Mouse (Mus musculus) erythroblast, embryonic 14.5 days (primary cell): Measurements from ENCODE around the gene Crb2.

Source experiments
- GATA1 ChIP-seq: IDR thresholded peaks from 2 replicates; pipeline ENCODE4 v1.6.1; 2012; ENCODE audit warnings: low read length, inconsistent platforms, mixed read lengths
- TAL1 ChIP-seq: IDR thresholded peaks from 3 replicates; pipeline ENCODE4 v1.6.1; 2012; ENCODE audit warnings: low read length, inconsistent platforms, mixed read lengths

DNA sequence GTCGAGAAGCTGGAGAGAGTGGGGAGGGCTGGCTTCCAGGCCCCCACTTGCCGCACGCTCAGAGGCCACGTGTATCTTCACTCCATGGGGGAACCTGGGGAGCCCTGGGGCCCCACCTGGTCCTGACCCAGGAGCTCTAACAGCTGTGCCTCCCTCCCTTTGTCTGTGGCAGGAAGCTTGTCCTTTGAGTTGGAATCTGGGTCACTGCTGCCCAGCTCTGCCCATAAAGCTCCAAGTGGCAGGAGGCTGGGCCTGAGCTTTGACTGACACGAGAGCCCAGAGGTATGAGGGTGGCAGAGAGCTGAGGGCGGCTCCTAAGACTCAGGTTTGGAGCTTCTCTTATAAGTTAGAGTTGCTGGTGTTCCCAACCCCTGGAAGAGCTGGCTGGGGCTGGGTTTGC is 23.1 kb downstream of the Crb2 start:
- TF ChIP-seq TAL1 (no peak), GATA1 (no peak)
